Mouse (Mus musculus) embryonic facial prominence, embryonic 11.5 days (tissue): ENCODE results near the gene Rassf4. TPM values are rescaled to one million over a fixed set of nuclear protein-coding genes. Genes with fewer than 3 reads are reported as not detected.
"Not testable (repeated sequence)": the region's sequence is repeated elsewhere in the genome, so short reads cannot be mapped to it uniquely, and the experiment has no call there.

Experiments
- ATAC-seq: fragments of 200-750 bp; cut with Nextera tagmentation; replicated peaks from 2 replicates; pipeline ENCODE4 v1.8.0; 2017; ENCODE audit warnings: low read depth; ENCODE audit not compliant: insufficient number of reproducible peaks, low FRiP score, low TSS enrichment
- DNase-seq: peaks from one replicate; pipeline ENCODE4 v3.0.0-alpha.2; 2015; ENCODE audit warnings: low spot score
- H3K27ac ChIP-seq: fragments of 300-500 bp; sonication (generic); replicated peaks from 2 replicates; pipeline ENCODE4 v1.5.1; 2014; ENCODE audit warnings: mild to moderate bottlenecking, low read depth, low read length, control low read depth
- H3K27me3 ChIP-seq: fragments of 300-500 bp; sonication (generic); 2 replicates; pipeline ENCODE4 v1.6.1; 2014; ENCODE audit warnings: mild to moderate bottlenecking, low read length, moderate library complexity, mixed read lengths; ENCODE audit not compliant: control insufficient read depth, insufficient read depth
- H3K36me3 ChIP-seq: fragments of 300-500 bp; sonication (generic); replicated peaks from 2 replicates; pipeline ENCODE4 v1.6.1; 2014; ENCODE audit warnings: low read depth, mild to moderate bottlenecking, low read length, moderate library complexity, mixed read lengths; ENCODE audit not compliant: control insufficient read depth, insufficient read depth
- H3K4me1 ChIP-seq: fragments of 300-500 bp; sonication (generic); 2 replicates; pipeline ENCODE4 v1.6.1; 2014; ENCODE audit warnings: low read length, mixed read lengths; ENCODE audit not compliant: control insufficient read depth, insufficient read depth
- H3K4me2 ChIP-seq: fragments of 300-500 bp; sonication (generic); 2 replicates; pipeline ENCODE4 v1.6.1; 2014; ENCODE audit warnings: low read depth, mild to moderate bottlenecking, control low read depth, low read length, moderate library complexity
- H3K4me3 ChIP-seq: fragments of 300-500 bp; sonication (generic); 2 replicates; pipeline ENCODE4 v1.5.1; 2014; ENCODE audit warnings: low read depth, low read length, control low read depth
- H3K9ac ChIP-seq: fragments of 300-500 bp; sonication (generic); replicated peaks from 2 replicates; pipeline ENCODE4 v1.6.1; 2014; ENCODE audit warnings: mild to moderate bottlenecking, control low read depth, low read length
- H3K9me3 ChIP-seq: fragments of 300-500 bp; sonication (generic); replicated peaks from 2 replicates; pipeline ENCODE4 v1.6.1; 2016; ENCODE audit warnings: mild to moderate bottlenecking, low read length, inconsistent platforms, mixed read lengths; ENCODE audit not compliant: control insufficient read depth
- WGBS: fragments of 180-500 bp; shearing (Covaris S2); extraction: QIAGEN DNeasy Blood & Tissue Kit; methylation state at CpG from one replicate; pipeline ENCODE4 v1.1.7; 2014; 5-methylcytosine and 5-hydroxymethylcytosine counted together
- microRNA-seq: library from miRNA; unstranded; fragments of <30 nt; microRNA quantifications from one replicate; pipeline ENCODE4, GENCODE M21; 2016; ENCODE audit warnings: borderline number of aligned reads
- polyA plus RNA-seq: library from polyadenylated mRNA; unstranded; fragments of >200 nt; fragmentation: Nextera tagmentation; extraction: Ambion mirVana; gene quantifications from 2 replicates; pipeline ENCODE4 v1.2.1, GENCODE M21; 2014

Rassf4 gene
- polyA plus RNA-seq, 1 experiment from 2014 or later, result 15.3 TPM

DNA sequence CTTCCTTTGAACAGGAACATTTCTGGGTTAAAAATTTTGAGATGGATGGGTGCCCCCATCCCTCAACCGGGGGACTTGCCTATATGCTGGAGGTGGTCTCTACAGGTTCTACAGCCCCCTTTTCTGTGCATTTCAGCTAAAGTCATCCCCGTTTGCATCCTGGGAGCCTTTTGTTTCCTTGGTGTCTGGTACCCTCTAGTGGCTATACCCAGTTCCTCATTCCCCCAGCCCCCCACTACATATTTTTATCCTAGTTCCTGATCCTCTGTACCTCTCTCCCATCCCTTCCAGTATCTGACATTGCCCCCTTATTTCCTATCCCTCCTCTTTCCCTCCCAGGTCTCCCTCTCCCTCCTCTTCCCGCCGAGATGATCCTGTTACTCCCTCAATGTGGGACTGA lies 66.5 kb downstream of the Rassf4 start:
- no peaks in the 10 kb centered on the region for H3K36me3 ChIP-seq
- H3K27ac ChIP-seq, result no peak overlapping the region
- H3K9me3 ChIP-seq, result no peaks in the 10 kb centered on the region
- no peaks in the 10 kb centered on the region for H3K27me3 ChIP-seq
- no peak overlapping the region for H3K9ac ChIP-seq
- no peak overlapping the region for H3K4me2 ChIP-seq
- ATAC-seq, result no peak
- H3K4me3 ChIP-seq, result no peak overlapping the region
- DNase-seq, result no peak
- no peaks in the 10 kb centered on the region for H3K4me1 ChIP-seq
- WGBS, result 42% methylated on average over 4 of the region's 4 CpGs

DNA sequence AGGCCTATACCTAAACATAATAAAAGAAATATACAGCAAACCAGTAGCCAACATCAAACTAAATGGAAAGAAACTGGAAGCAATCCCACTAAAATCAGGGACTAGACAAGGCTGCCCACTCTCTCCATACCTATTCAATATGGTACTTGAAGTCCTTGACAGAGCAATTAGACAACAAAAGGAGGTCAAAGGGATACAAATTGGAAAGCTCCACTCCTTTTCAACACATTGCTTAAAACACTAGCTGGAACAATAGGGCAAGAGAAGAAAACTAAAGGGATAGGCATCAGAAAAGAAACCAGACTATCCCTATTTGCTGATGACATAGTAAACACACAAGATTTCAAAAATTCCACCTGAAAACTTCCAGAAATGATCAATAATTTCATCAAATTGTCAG lies 72.8 kb downstream of the Rassf4 start:
- H3K9me3 ChIP-seq, DNase-seq, H3K27ac ChIP-seq, H3K36me3 ChIP-seq, H3K4me2 ChIP-seq, ATAC-seq, H3K9ac ChIP-seq, H3K4me3 ChIP-seq, H3K4me1 ChIP-seq, H3K27me3 ChIP-seq: not testable (repeated sequence)

DNA sequence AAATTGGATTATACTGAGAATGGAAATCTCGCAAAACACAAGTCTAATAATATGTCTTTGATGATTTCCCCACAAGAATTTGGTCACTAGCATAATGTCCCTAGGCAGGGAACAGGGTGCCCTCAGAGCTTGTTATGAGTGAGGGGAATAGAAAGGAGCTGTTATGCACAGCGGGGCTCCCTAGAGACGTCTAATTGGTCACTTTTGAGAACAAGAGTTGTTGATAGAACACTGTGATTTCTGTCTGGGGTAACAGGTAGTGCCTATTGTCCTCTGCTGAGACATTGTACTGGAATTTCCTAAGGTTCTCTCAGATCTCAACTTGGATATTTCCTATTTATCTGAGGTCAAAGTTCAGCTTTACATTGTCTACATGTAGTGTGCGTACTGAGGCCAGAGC lies 89.7 kb downstream of the Rassf4 start, which contains the start of gene Olfr215:
Gene Olfr215, minus strand, starts transcription at position 101 of the 400 bp plus-strand sequence.
- no peak for ATAC-seq
- H3K36me3 ChIP-seq, result no peaks in the 10 kb centered on the region
- WGBS, result 65% methylated on average over 4 of the region's 4 CpGs
- H3K27ac ChIP-seq, result no peak within 1 kb of the TSS
- DNase-seq, result no peak
- H3K9me3 ChIP-seq, result no peaks in the 10 kb centered on the region
- no peaks in the 10 kb centered on the region for H3K4me1 ChIP-seq
- no peak within 1 kb of the TSS for H3K4me2 ChIP-seq
- no peak within 1 kb of the TSS for H3K4me3 ChIP-seq
- H3K9ac ChIP-seq, result no peak within 1 kb of the TSS
- H3K27me3 ChIP-seq, result no peaks in the 10 kb centered on the region

Small RNAs within 50 kb of the gene (microRNA-seq; reads per million reads assigned to microRNA genes)
- 1.4 reads per million for gene Mir7043

Other genes with a start within 250 kb of the Rassf4 start
- gene Alox5, start 212.8 kb downstream of the Rassf4 start, polyA plus RNA-seq, result 0.72 and 0.74 TPM in 2 replicates
- gene Olfr211, start 184.9 kb downstream of the Rassf4 start, polyA plus RNA-seq, result not detected in 2 replicates
- 0.07 TPM in 1 of 2 replicates, not detected in the other for gene Olfr212, start 167.4 kb downstream of the Rassf4 start, polyA plus RNA-seq
- not detected in 2 replicates for gene Olfr213, start 135.5 kb downstream of the Rassf4 start, polyA plus RNA-seq
- gene Gm5580, start 122.8 kb downstream of the Rassf4 start, polyA plus RNA-seq, result 0.42 and 0.64 TPM in 2 replicates
- not detected in 2 replicates for gene Olfr214, start 119.7 kb downstream of the Rassf4 start, polyA plus RNA-seq
- not detected in 2 replicates for gene Olfr215, start 89.8 kb downstream of the Rassf4 start, polyA plus RNA-seq
- gene Zfp422, start 45.0 kb downstream of the Rassf4 start, polyA plus RNA-seq, result 332 and 353 TPM in 2 replicates
- 13.8 and 15.1 TPM in 2 replicates for gene Depp1, start 23.3 kb downstream of the Rassf4 start, polyA plus RNA-seq
- 0.07 TPM in 2 replicates for gene Tmem72, start 43.0 kb upstream of the Rassf4 start, polyA plus RNA-seq